Mouse (Mus musculus) heart, postnatal 0 days (tissue): Measurements from ENCODE around the gene Unc80.

ENCODE experiments used
- CTCF ChIP-seq: IDR thresholded peaks from 2 replicates; pipeline ENCODE4 v1.5.1; 2016; ENCODE audit warnings: antibody characterized with exemption, control low read depth, low read depth
- EP300 ChIP-seq: IDR thresholded peaks from 2 replicates; pipeline ENCODE4 v1.6.1; 2016; ENCODE audit warnings: antibody characterized with exemption, low read depth

DNA sequence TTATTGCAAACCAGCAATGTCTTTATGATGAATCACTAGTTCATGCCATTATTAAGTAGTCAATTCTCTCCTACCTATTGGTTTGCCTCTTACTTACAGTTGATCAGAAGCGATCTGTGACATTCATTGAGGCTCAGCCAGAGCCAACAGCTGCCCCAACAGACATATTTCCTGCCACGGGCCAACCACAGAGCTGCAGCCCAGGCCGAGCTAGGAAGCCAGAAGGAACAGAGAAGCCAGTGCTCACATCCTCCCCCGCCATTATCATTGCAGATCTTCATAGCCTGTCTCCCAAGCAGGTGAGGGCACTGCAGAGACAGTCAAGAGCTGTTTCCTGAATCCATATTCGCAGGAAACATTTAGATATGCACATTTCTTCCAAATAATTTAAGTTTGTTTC, 226.1 kb downstream of the Unc80 start:
- TF ChIP-seq CTCF (no peak), EP300 (no peak)
